Mouse (Mus musculus): ENCODE data around the gene Trim45. TPM values are rescaled to one million over a fixed set of nuclear protein-coding genes. Genes with fewer than 3 reads are reported as not detected.

The Trim45 gene
- total and polyA plus RNA-seq, 3 experiments = 2.1 to 4.4 (median 2.7) TPM

DNA sequence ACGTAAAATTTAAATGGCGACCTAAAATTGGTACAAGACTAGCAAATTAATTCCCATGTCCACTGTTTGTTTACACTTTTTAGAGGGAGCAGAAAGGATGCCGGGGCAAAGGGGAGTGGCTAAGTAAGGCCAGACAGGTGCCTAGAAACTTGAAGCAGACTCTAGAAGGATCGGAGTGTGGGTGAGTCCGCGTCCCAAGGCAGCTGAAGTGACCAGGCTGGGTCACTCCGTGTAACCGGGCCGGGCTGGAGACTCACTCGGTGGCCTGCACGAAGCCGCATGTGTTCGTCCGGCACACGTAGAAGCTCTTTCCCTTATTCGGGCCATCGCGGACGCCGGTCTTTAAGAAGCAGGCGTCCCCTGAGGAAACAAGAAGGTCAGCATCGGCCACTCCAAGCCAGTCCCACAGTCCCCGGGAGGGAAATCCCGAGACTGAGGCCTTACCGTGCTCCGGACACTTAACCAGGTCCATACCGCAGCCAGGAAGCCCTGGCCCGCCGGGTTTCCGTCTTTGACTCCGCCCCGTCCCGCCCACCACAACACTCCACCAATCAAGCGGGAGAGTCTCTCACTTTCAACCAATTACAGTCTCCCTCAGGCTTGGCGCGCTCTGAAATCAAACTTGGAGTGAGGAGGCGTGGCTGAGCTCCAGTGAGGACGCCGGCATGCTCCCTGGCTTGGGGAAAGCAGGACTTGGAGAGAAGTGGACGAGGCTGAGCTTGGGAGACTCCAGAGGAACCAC lies 47.3 kb downstream of the Trim45 start, which contains the start of gene Ttf2:
Ttf2 (minus strand) TSS at position 488 of the 742 bp plus-strand sequence.
- in situ Hi-C loops (cut with MboI; ENCODE audit: low pct_ligation_motif_present, low pct_unique_long_range_greater_than_20kb, low sequenced_read_pairs) (loop anchor here (25.0 kb wide), 1 partner anchor 843 kb away; no protein-coding TSS in a partner anchor), dilution Hi-C loops (cut with MboI; ENCODE audit: extremely low pct_ligation_motif_present, extremely low pct_unique_long_range_greater_than_20kb, low sequenced_read_pairs) (no loop called here)
- Histone ChIP-seq H3K9ac (ENCODE audit: insufficient read depth, low read depth) (peak within 1 kb of the TSS; percentile 64), H3K4me3 (replicated peaks in 1 of 3; ENCODE audit: low read depth in 2 of 3, low read length in 2 of 3, poor library complexity in 1 of 3) (peak within 1 kb of the TSS; percentile 81 to 94 (median 83)), H3K4me1 (ENCODE audit: control insufficient read depth in 1 of 2, insufficient read depth in 2 of 2) (peaks cover 0 to 10% of the 10 kb centered on the region in 2 experiments; a peak in 2 of 4 replicates), H3K79me2 (replicated peaks; ENCODE audit: control insufficient read depth, extremely low read depth, insufficient read depth, poor library complexity, severe bottlenecking) (peaks cover 5% of the 10 kb centered on the region; the same call in 1 of the 2 replicates), H3K27me3 (replicated peaks) (no peaks in the 10 kb centered on the region), H3K27ac (ENCODE audit: insufficient read depth, low read depth) (peak within 1 kb of the TSS; percentile 3; the same call in 1 of the 2 replicates), H3K4me2 (ENCODE audit: insufficient read depth, low read depth, poor library complexity, severe bottlenecking) (peak within 1 kb of the TSS; percentile 97), H3K9me3 (replicated peaks; ENCODE audit: low read length) (no peaks in the 10 kb centered on the region), H3K36me3 (replicated peaks in 1 of 2; ENCODE audit: control insufficient read depth in 1 of 2, insufficient read depth in 1 of 2, low read length in 1 of 2) (peaks cover 8 to 34% of the 10 kb centered on the region in 2 experiments)
- DNase-seq (ENCODE audit: extremely low read depth) = peak; percentile 94
- TF ChIP-seq PAX5 (IDR thresholded peaks at IDR 0.05; ENCODE audit: low read length) (no peak), ZKSCAN1 (IDR thresholded peaks at IDR 0.05; ENCODE audit: borderline replicate concordance, low read depth, low read length) (no peak), MAX (IDR thresholded peaks at IDR 0.05; ENCODE audit: low read length) (peak; percentile 81), UBTF (IDR thresholded peaks at IDR 0.05; ENCODE audit: low read depth, low read length) (peak; percentile 46; the same call in 1 of the 2 replicates), NRF1 (IDR thresholded peaks at IDR 0.05; ENCODE audit: low read depth, low read length) (peak; percentile 33; the same call in 1 of the 2 replicates), CHD2 (IDR thresholded peaks at IDR 0.05; ENCODE audit: low read length) (peak; percentile 88), BHLHE40 (IDR thresholded peaks at IDR 0.05; ENCODE audit: low read depth, low read length) (no peak), MYC (IDR thresholded peaks at IDR 0.05; ENCODE audit: low read depth, low read length) (peak; percentile 67), ELF1 (IDR thresholded peaks at IDR 0.05; ENCODE audit: low read depth, low read length) (peak; percentile 93), CHD1 (IDR thresholded peaks at IDR 0.05; ENCODE audit: low read depth, low read length) (no peak), KAT2A (IDR thresholded peaks at IDR 0.05; ENCODE audit: insufficient replicate concordance, low read length) (0 out of 2 replicates have a peak, but pooled peaks have one; percentile 43), POLR2A (IDR thresholded peaks at IDR 0.05; ENCODE audit: low read depth, low read length) (peak; percentile 90), EP300 (IDR thresholded peaks at IDR 0.05; ENCODE audit: low read length) (no peak), USF2 (conservative IDR thresholded peaks at IDR 0.05; ENCODE audit: low read depth, low read length) (no peak), MXI1 (IDR thresholded peaks at IDR 0.05; ENCODE audit: low read depth, low read length) (peak; percentile 97), TBP (conservative IDR thresholded peaks at IDR 0.05; ENCODE audit: low read depth, low read length) (peak; percentile 66), USF1 (IDR thresholded peaks at IDR 0.05; ENCODE audit: low read depth, low read length) (no peak), HCFC1 (IDR thresholded peaks at IDR 0.05; ENCODE audit: low read depth, low read length) (peak; percentile 65), NELFE (IDR thresholded peaks at IDR 0.05; ENCODE audit: low read depth, low read length) (peak; percentile 87), ETS1 (conservative IDR thresholded peaks at IDR 0.05; ENCODE audit: low read depth, low read length) (no peak), MAZ (IDR thresholded peaks at IDR 0.05; ENCODE audit: low read depth, low read length) (no peak), IRF4 (IDR thresholded peaks at IDR 0.05; ENCODE audit: low read depth, low read length) (0 out of 2 replicates have a peak, but pooled peaks have one; percentile 17), MEF2A (IDR thresholded peaks at IDR 0.05; ENCODE audit: borderline replicate concordance, low read depth, low read length) (no peak), E2F4 (IDR thresholded peaks at IDR 0.05; ENCODE audit: insufficient replicate concordance, low read depth, low read length) (peak; percentile 98), SIN3A (IDR thresholded peaks at IDR 0.05; ENCODE audit: low read length) (peak; percentile 77), ZNF384 (IDR thresholded peaks at IDR 0.05; ENCODE audit: low read depth, low read length) (no peak)
